Mouse (Mus musculus) CD4-positive, CD25-positive, alpha-beta regulatory T cell, adult 4 months (primary cell): ENCODE results near the gene Mtfmt. TPM values are rescaled to one million over a fixed set of nuclear protein-coding genes. Genes with fewer than 3 reads are reported as not detected.

Experiments
- polyA plus RNA-seq, 2 experiments: library from polyadenylated mRNA; unstranded; fragments of 100-300 nt; shearing (Covaris generic); gene quantifications; one replicate each; pipeline ENCODE4 v1.2.1; 2017

The Mtfmt gene
- polyA plus RNA-seq, 2 experiments from 2014 or later, result 29.3 to 31.7 TPM

Other genes starting within 250 kb of the Mtfmt start
- gene Parp16, start 240.4 kb upstream of the Mtfmt start, polyA plus RNA-seq, result 1 to 10 TPM; 6.4 to 7.5 TPM
- not detected for gene Cilp, start 170.6 kb upstream of the Mtfmt start, polyA plus RNA-seq
- gene Clpx, start 141.5 kb upstream of the Mtfmt start, polyA plus RNA-seq, result 10 to 100 TPM; 35.2 to 36.3 TPM
- 1 to 10 TPM; 4.5 to 7.7 TPM for gene Pdcd7, start 89.7 kb upstream of the Mtfmt start, polyA plus RNA-seq
- gene Ubap1l, start 74.7 kb upstream of the Mtfmt start, polyA plus RNA-seq, result not detected
- not detected for gene Kbtbd13, start 44.1 kb upstream of the Mtfmt start, polyA plus RNA-seq
- not detected for gene Rasl12, start 37.3 kb upstream of the Mtfmt start, polyA plus RNA-seq
- gene Slc51b, start 12.8 kb upstream of the Mtfmt start, polyA plus RNA-seq, result not detected
- gene Spg21, start 25.2 kb downstream of the Mtfmt start, polyA plus RNA-seq, result 10 to 100 TPM; 76.6 to 78.9 TPM
- under 1 TPM in 1 of 2 experiments, not detected in 1; 0.35 TPM for gene Ankdd1a, start 84.4 kb downstream of the Mtfmt start, polyA plus RNA-seq
- gene Plekho2, start 144.3 kb downstream of the Mtfmt start, polyA plus RNA-seq, result 10 to 100 TPM; 53.6 to 81.0 TPM
- 1 to 10 TPM in 1 of 2 experiments, under 1 TPM in 1; 0.73 to 1.1 TPM for gene Pif1, start 151.4 kb downstream of the Mtfmt start, polyA plus RNA-seq
- gene Rbpms2, start 193.9 kb downstream of the Mtfmt start, polyA plus RNA-seq, result 1 to 10 TPM in 1 of 2 experiments, under 1 TPM in 1; 0.23 to 3.0 TPM
- gene Oaz2, start 232.2 kb downstream of the Mtfmt start, polyA plus RNA-seq, result 10 to 100 TPM; 28.1 to 40.3 TPM